Mouse (Mus musculus) layer of hippocampus, adult 9-10 months (tissue): ENCODE measurements around the gene Olfr732.

Source experiments
- DNase-seq: peaks from one replicate; pipeline ENCODE4 v3.0.0; 2022; ENCODE audit warnings: low spot score

Olfr732 gene

GRCm38 (mm10) chr14:50284106-50284505, at the start of gene Olfr732:
Gene Olfr732, minus strand, starts transcription at chr14:50284206.
- DNase-seq: no peak

GRCm38 (mm10) chr14:50326661-50327060, 42.7 kb upstream of the Olfr732 start, which contains the start of gene Olfr734:
Gene Olfr734, minus strand, starts transcription at chr14:50326761.
- DNase-seq: no peak

GRCm38 (mm10) chr14:50301422-50301821, 17.4 kb upstream of the Olfr732 start, which contains the start of gene Olfr733:
Gene Olfr733, minus strand, starts transcription at chr14:50301522.
- no peak for DNase-seq

- DNase-seq: no peak
Observed at GRCm38 (mm10) chr14:50241766-50242165, 42.2 kb downstream of the Olfr732 start, which contains the start of gene Olfr731. Gene Olfr731, minus strand, starts transcription at chr14:50241866.
